Mouse (Mus musculus) CD8-positive naive resting alpha-beta T cell, adult 2 months (primary cell): ENCODE results near the gene Gm10840.
A peak's percentile ranks its signal among the peaks of the same experiment; 100 is the strongest.
"Not testable (repeated sequence)": the region's sequence is repeated elsewhere in the genome, so short reads cannot be mapped to it uniquely, and the experiment has no call there.

Source experiments
- DNase-seq, 2 experiments: peaks; one replicate each; pipeline ENCODE4 v3.0.0; 2022; ENCODE audit warnings: low read depth in 2 of 2, low spot score in 2 of 2

Gm10840 gene

GRCm38 (mm10) chr11:106160841-106161721 lies at the start of gene Gm10840, which contains the start of gene Limd2:
Gene Gm10840, plus strand, starts transcription at chr11:106160850.
Gene Limd2, minus strand, starts transcription at chr11:106160860.
- DNase-seq, result peak; percentile 58 to 63

- no peak for DNase-seq
Measured at GRCm38 (mm10) chr11:106111688-106112087, 49.0 kb upstream of the Gm10840 start.

- no peak for DNase-seq
Measured at GRCm38 (mm10) chr11:106122221-106122620, 38.4 kb upstream of the Gm10840 start.

- peak; percentile 43 to 58 for DNase-seq
Measured at GRCm38 (mm10) chr11:106122736-106123135, 37.9 kb upstream of the Gm10840 start.

- no peak for DNase-seq
Measured at GRCm38 (mm10) chr11:106124784-106125183, 35.9 kb upstream of the Gm10840 start.

GRCm38 (mm10) chr11:106125827-106126226 lies 34.8 kb upstream of the Gm10840 start:
- DNase-seq, result no peak

- not testable (repeated sequence) for DNase-seq
Measured at GRCm38 (mm10) chr11:106126727-106127373, 33.8 kb upstream of the Gm10840 start.

- no peak for DNase-seq
Measured at GRCm38 (mm10) chr11:106129477-106129876, 31.2 kb upstream of the Gm10840 start.

- DNase-seq, result no peak
Measured at GRCm38 (mm10) chr11:106132516-106132915, 28.1 kb upstream of the Gm10840 start.

- DNase-seq, result no peak
Measured at GRCm38 (mm10) chr11:106134580-106135528, 25.8 kb upstream of the Gm10840 start.

GRCm38 (mm10) chr11:106151219-106151618 lies 9.4 kb upstream of the Gm10840 start:
- DNase-seq, result no peak

- DNase-seq, result no peak
Measured at GRCm38 (mm10) chr11:106152132-106152531, 8.5 kb upstream of the Gm10840 start.

GRCm38 (mm10) chr11:106154091-106154490 lies 6.6 kb upstream of the Gm10840 start:
- no peak for DNase-seq

- DNase-seq, result no peak
Measured at GRCm38 (mm10) chr11:106154770-106155169, 5.9 kb upstream of the Gm10840 start.

- no peak for DNase-seq
Measured at GRCm38 (mm10) chr11:106155761-106156160, 4.9 kb upstream of the Gm10840 start.

GRCm38 (mm10) chr11:106156257-106156656 lies 4.4 kb upstream of the Gm10840 start:
- DNase-seq, result no peak

- no peak for DNase-seq
Measured at GRCm38 (mm10) chr11:106157154-106157553, 3.5 kb upstream of the Gm10840 start.

- DNase-seq, result peak; percentile 61 to 72
Measured at GRCm38 (mm10) chr11:106158081-106158929, 2.3 kb upstream of the Gm10840 start.

- no peak for DNase-seq
Measured at GRCm38 (mm10) chr11:106158930-106159215, 1.8 kb upstream of the Gm10840 start.

- DNase-seq, result peak; percentile 89 to 94
Measured at GRCm38 (mm10) chr11:106159216-106159920, 1.3 kb upstream of the Gm10840 start.
